Mouse (Mus musculus) embryo, embryonic 11.5 days (tissue): ENCODE measurements around the gene Gucy2d.

ENCODE experiments used
- DNase-seq: peaks from one replicate; pipeline ENCODE4 v3.0.0-alpha.2; 2012; ENCODE audit warnings: low read depth, low spot score

The Gucy2d gene

DNA sequence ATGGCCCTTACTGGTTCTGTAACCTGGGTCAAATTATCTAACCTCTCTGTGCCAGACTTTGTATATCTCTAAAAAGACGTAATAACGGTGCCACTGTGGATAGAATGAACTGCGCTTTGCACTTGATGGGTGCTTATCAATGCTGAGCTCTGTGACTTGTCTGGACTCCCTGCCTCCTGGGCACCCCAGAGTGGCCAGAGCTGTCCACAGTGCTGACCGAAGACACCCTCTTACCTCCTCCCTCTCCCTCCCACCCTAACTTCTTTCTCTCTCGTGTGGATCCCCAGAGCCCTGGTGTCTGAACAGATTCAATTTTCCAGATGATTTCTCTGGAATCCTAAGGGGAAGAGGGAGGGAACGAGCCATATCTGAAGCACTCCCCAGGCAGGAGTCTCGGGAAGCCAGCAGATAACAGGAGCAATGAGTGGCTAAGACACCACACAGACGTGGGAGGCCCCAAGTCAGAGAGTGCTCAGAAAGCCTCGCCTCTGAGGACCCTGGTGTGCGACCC lies at the start of gene Gucy2d:
Gucy2d (plus strand) TSS at position 461 of the 511 bp plus-strand sequence.
- DNase-seq, result no peak

DNA sequence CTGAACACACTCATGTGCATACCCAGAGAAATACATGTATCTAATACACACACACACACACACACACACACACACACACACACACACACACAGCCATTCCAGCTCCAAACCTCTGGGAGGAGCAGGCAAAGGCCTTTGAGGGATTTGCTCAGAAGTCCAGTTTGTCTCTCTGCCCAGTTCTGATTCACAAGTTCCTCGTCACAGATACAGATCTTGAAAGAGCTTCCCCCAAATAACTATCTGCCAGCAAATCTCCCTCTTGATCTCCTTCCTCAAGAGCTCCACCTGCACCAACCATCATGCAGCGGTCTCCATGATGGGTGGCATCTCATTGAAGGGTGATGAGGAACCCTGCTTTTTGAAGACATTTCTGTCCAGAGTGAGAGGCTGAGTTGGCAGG lies 49.7 kb upstream of the Gucy2d start:
- DNase-seq, result no peak

DNA sequence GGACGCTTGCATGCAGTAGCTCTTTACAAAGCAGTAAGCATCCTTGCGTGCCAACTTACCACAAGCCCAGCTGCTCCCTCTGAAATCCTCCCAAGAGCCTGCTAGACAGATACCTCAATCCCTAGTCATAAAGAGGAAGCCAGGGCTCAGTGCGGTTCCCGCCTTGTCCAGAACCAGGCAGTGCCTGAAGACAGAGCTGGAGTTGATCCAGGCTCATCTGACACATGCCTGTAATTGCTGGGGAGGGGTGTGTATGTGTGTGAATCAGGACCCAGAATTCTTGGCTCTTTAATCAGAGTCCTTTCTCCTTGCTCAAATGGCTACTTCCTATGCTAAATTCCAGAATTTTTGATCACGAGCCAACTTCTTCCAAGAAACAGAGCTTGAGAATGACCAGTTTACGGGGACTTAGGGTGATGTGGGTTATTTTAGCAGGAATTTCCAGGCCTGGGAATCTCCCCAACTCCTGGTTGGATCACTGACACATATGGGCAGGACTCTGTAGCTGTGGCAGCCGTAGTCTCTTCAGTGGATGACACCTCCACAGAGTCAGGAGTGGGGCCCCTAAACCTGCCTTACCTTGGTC lies 48.8 kb upstream of the Gucy2d start:
- DNase-seq, result no peak

DNA sequence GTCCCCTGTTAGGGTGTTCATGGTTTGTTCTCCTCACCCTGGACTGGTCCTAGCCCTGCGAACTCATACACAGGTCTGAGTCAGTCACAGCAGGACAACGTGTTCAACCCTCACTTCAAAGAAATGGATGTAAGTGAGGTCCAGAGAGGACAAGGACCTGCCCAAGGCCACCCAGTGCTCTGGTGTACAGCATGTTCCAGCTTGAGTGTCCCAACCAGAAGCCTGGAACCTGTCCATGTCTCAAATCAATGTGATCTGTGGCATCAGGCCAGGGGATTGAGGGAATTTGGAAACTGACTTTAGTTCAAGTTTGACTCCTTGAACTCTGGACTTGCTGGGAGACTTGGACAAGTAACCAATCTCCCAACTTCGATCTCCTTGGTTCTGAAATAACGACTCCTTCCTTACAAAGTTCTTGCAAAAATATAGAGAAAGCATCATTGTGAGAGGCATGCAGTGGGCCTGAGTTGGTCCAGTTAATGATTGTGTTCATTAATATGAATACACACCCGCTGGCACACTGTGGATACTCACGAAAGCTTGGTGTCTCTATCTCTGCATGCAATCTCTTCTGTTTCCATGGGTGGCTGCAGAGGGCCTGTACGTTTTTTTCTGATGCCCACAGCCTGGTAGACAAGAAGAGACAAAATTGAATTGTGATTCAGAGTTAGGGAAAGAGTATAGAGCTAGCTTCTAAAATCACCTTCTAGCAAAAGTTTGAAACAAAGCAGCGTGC lies 47.6 kb upstream of the Gucy2d start:
- DNase-seq, result no peak

DNA sequence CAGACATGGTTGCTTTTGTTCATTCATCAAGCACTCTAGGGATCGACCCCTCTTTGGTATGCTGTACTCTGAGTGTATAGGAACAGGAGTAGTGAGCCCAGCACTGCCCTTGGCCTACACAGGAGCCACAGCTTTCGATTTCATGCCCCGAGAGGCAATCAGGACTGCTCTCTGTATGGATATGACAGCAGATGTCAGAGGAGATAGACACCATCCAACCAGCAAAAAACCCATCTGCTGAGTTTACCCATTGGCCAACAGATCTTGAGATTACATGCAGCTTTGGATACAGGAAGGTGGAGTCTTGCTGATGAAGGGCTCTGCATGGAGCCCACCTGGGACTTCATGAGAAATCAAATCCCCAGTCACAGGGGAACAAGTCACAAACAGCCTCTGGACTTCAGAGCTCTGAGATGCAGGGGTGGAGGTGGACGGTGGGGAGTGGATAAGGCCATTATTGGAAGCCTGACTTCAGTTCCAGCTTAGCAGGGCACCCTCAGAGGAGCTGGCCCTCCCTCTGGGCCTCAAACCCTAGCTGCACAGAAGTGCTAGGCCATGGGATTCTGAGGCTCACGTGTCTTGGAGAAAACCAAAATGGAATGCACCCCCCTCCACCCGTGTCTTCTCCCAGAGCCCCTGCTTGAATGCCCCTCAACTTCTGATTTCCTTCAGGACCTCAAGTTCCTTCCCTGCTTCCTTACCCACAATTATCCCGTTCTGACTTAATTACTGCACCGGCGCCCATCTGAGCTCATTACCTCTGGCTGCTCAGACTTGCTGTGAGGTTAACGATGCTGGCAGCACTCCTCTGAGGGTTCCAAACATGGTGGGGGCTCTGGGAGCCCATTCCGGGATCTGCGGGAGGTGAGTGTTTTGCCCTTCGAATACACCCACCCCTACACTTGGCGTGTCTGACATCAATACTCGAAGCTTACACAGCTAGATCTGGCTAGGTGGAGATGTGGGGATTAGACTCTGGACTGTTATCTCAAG lies 37.3 kb upstream of the Gucy2d start:
- no peak for DNase-seq

DNA sequence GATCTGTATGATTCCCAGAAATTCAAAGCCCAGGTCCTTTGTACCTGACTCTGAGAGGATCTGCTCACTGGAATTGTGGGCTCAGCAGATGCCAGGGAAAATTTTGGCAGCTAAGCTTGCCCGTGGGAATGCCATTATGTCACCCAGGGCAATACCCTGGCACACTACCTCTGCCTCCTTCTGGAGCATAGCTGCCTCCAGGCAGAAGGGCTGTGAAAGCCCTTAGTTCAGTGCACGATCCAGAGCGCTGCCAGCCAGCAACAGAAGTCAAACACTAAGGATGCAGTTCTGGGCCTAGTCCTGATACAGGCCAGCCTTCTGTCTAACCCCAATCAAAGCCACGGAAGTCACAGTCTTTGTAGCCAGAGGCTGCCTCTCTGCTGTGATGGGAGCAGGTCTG lies 36.2 kb upstream of the Gucy2d start:
- no peak for DNase-seq

DNA sequence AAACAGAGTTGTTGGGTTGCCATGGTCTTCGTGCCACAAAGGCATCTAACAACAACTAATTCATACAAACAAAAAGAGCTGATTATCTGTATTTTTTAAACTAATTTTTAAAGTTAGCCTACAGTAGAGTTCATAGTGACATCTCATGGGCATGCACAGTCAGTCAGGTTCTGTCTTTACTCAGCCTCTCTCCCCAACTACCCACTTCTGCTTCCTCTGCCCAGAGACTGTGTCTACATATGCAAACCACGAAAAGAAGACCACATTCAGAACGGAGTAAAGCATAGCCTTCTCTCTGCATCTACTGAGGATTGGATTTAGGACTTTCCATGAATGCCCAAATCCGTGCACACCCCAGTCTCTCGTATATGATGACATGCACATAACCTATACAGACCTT lies 32.6 kb upstream of the Gucy2d start:
- no peak for DNase-seq

DNA sequence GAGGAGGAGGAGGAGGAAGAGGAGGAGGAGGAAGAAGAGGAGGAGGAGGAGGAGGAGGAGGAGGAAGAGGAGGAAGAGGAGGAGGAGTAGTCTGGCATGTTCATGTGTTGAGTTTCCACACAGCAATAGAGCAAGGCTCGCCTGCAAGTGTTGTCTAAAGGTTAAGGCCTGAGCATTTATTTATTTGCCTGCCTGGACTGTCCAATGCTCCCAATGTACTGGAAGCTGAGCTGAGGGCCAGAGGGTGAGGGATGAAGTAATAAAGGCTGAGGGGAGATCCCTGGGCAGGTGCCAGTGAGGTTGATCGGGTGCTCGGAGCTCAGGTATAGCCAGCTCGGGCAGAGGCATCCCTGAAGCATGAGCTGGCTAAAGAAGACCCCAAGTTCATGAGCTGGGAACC lies 27.1 kb upstream of the Gucy2d start:
- DNase-seq, result no peak

DNA sequence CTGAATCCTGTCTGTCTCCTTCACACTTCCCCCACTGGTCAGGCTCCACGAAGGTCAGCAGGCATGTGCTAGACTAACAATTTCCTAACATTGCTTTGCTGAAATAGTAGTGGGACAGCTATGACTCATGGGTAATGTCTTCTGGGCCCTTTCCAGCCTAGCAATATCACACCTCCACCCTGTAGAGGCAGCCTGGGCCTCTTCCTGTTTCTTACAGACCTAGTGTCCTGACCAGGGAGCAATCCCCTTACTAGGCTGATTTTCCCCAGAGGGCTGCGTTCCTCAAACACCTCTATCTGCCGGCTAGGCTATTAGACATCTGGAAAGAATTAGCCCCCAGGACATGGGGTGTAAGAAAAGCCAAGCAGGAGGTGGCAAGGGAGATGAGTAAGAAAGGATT lies 24.7 kb upstream of the Gucy2d start:
- no peak for DNase-seq

DNA sequence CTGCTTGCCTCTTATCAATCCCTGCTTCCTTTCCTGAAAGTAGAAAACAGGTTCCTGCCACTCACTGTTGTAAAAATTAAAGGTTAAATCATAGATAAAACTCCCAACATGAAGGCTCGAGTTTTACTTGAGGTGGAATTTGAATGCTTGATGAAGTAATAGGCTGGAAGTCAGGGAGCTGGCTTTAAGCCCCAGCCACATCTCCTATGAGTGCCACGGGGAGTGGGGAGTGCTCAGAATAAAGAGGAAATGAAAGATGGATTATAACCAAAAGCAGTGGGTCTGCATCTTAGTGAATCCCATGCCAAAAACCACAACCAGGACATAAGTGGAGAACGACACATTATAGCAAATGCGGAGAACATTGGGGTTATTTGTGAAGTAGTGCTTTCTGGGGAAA lies 24.2 kb upstream of the Gucy2d start:
- DNase-seq, result no peak

DNA sequence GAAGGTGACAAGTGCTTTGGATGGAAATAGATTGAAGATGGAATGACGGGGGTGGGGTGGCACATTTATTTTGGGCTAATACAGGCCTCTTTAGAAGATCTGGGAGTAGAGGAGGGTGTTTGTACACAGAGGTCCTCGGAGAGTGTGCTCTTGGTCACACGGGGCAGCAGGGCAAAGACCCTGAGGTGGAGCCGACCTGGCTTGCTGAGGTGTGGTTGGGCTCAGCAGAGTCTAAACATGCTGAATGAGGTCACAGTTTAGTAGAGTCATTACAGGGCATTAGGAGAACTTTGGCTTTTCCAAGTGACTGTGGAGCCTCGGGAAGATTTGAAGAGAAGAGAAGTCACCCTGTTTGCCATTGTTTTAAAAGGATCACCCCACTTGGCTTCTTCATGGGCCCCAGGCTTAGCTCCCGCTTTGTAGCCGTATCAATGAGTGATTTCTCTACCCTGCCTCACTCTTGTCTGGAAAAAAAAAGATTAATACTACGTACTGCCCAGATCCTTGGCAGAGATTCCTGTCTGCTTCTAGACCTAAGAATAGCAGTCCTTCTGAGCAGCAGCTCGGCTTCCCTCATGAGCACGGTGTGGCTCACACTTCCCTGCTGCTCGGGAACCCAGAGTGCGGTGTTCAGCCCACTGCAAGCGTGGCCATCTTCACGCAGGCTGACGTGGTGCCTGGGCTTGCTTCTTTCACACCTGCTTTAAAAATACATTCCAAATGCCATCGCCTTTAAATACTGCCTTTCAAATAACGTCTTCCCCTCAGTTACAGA lies 22.0 kb upstream of the Gucy2d start:
- DNase-seq, result no peak

DNA sequence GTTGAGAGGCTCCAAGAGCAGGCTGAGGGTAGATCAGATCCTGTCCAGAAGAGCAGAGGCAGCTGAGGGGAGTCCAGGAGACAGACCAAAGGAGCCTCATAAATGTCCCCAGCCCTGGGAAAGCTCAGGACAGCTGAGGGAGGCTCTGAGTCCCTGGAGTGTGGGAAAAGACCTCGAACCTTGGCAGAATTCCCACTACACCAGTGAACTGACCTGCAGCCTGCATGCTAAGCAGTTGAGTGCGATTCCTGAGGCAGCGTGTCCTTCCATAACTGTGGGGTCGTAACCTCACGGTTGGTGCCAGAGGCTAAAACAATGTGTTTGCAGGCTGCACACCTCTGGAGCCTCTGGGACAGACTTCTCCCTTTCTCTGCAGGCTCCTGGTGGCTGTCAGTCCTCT lies 20.9 kb upstream of the Gucy2d start:
- no peak for DNase-seq

DNA sequence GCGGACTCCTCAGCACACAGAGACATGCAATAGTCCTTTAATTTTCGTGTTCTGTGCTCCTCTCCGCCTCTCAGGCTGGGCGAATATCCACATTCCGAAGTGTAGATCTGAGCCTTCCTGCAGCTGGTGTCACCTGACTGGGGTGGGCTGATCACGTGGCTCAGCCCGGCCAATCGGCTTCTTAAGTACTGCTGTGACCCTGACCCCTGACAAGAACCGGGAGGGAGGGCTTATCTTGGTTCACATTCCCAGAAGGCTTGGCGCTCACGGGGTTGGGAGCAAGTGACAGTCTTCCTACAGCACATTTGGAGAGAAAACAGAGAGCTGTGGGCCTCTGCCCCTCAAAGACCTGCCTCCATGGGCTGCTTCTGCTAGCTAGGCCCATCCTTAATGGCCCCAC lies 16.7 kb upstream of the Gucy2d start:
- no peak for DNase-seq

DNA sequence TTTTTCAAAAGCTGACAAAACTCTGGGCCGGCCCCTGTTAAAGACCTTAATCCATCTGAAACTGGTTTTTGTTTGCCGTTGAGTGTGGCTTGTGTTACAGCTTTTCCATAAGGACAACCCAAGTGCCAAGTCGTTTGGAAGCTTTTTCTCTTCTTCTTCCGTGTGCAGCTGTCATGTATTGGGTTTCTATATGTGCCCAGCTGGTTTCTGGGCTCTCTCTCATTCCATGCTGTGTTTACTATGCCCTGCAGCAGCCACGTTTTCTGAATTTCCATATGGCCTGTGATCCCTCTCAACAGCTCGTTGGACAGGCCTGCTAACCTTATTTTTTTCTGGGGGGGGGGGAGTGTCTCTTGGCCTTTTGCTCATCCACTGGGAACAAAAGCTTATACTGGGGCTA lies 15.8 kb upstream of the Gucy2d start:
- DNase-seq, result no peak

DNA sequence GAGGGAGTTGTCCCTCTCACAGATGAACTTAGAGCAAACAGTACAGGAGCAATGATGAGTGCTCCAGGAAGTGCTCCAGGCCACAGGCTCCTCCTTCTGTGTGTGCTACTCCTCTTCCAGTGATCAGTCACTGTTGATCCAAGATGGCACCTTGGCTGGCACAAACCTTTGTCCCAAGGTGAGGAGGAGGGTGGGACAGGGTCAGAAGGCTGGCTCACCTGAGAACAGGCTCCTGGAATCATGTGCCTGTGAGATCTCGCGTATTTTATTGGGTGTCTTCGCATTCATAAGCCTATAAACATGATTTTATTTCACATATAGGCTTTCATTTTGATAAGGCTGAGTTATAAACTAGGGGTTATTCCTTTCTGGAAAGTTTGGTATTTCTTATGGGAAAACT lies 14.7 kb upstream of the Gucy2d start:
- no peak for DNase-seq

DNA sequence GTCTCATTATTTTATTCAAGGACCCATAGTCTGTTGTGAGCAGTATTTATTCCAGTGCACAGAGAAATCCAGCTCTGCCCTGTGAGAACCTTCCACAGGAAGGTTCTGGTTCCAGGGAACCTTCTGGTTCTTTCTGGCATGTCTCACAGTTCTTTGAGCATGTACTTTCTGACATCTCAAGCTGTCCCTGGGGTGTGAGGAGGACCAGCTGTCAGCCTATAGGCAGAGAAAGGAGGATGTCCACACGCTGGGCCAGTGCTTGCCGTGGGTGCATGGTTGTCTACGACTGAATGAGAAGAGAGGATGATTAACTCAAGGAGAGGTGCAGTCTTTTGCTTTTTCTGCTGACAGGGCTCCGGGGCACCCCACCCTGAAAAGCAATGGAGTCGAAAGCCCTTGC lies 13.6 kb upstream of the Gucy2d start:
- no peak for DNase-seq

DNA sequence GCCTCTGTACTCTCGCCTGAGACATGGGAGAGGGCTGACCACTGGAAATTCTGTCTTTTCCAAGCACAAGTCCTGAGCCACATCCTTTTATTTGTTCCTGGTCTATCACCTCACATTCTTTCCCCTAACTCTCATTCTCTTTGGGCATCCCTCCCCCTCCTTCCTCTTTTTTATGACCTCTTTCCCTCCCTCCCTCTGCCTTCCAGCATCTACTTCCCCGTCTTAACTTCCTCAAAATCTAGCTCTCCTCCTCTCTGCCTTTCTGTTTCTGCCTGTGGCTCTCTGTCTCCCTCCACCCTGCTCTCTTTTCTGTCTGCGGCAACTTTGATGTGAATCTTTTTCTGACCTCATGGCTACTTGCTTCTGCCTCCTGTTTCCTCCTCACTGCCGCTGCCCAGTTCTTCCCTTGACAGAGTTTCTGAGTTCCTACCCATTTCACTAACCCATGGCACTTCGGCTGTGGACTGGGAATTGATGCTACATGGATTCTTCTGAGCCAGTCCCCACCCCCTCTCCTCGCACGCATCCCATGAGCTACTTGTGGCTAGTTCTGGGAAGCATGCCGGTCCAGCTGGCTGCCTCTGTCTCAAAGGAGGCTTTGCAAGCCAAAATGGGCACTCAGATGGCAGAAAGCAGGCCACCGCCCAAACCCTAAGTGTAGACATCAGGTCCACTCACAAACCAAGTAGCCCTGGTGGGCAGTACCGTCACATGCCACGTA lies 12.9 kb upstream of the Gucy2d start:
- no peak for DNase-seq

DNA sequence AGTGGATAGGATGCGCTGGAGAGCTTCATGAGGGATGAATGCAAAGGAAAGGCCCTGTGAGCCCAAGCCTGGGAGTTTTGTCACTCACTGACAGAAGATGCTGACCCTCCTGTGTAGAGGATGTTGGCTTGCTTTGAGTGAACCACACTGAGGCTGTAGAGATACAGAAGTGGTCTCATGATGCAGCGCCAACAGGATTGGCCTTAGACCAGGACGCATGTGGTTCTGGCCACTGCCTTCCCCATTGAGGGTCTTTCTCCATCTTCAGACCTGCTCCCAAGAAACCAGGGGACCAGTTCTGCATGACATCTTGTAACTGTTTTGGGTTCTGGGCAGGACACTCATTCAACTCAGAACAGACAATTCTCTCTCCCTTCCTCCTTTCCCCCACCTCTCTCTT lies 10.6 kb upstream of the Gucy2d start:
- DNase-seq, result no peak

DNA sequence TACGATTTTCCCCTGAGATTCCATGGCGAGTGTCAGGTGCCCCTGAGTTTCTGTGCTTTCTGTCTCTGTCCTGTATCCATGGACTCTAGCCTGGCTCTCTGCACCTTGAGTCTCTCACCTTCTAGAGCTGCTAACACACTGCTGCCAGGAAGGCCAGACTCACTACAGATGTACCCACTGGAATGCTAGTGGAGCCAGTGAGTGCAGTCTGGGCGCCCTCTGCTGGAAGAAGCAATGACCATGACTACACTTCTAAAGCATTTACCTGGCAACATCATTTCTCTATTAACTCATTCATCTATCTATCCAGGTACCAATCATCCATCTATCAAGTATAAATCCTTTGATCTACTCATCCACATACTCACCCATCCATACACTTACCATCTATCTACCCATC lies 9.4 kb upstream of the Gucy2d start:
- peak; percentile 51 for DNase-seq

DNA sequence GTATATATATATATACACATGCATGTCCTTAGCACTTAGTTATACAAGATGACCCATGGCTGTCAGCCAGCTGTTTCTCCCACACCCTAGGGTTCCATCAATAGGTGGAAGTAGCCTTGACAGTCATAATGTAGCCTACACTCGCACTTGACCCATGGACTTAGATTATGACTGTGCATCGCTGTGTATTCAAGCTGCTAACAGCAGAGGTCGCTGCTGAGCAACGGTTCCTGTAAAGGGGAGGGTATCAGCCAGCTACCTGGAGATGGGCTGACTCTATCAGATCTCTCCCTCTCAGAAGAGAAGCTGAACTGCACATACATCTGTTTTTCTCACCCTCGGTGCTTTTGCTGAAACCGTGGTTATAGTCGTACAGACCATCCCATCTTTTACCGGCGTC lies 2.6 kb upstream of the Gucy2d start:
- no peak for DNase-seq

DNA sequence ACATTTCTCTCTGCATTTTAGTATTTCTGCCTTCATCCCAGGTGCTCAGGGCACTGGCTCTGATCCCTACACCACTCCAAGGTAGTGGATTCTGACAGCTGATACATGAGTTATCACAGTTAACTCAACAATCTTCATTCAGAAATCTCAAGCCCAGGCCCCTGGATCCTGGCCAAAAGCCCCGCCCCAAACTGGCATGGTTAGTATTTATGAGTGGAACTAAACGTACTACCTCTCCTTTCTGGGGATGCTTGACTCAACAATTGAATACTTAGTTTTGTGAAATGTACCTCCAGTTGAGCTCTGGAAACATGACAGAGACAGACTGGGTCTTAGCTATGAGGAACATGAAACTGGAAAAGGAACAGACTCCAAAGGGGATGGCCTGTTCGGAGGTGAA lies 6.7 kb downstream of the Gucy2d start:
- no peak for DNase-seq
